Mouse (Mus musculus) erythroblast, embryonic 14.5 days (primary cell): ENCODE data around the gene Alg12. TPM values are rescaled to one million over a fixed set of nuclear protein-coding genes. Genes with fewer than 3 reads are reported as not detected.
A peak's percentile ranks its signal among the peaks of the same experiment; 100 is the strongest.

Source experiments
- H3K27me3 ChIP-seq: 2 replicates; pipeline ENCODE4 v1.6.1; 2012; ENCODE audit warnings: inconsistent platforms; ENCODE audit not compliant: control insufficient read depth
- H3K36me3 ChIP-seq: 2 replicates; pipeline ENCODE4 v1.6.1; 2012; ENCODE audit warnings: mild to moderate bottlenecking, inconsistent platforms; ENCODE audit not compliant: control insufficient read depth
- H3K4me1 ChIP-seq: 2 replicates; pipeline ENCODE4 v1.6.1; 2012; ENCODE audit warnings: inconsistent platforms; ENCODE audit not compliant: control insufficient read depth
- H3K4me3 ChIP-seq: replicated peaks from 2 replicates; pipeline ENCODE3; 2012; ENCODE audit warnings: moderate library complexity, mild to moderate bottlenecking, inconsistent platforms
- H3K9me3 ChIP-seq: 2 replicates; pipeline ENCODE4 v1.6.1; 2012; ENCODE audit warnings: low read length, inconsistent platforms, mixed read lengths; ENCODE audit not compliant: control insufficient read depth
- GATA1 ChIP-seq: IDR thresholded peaks from 2 replicates; pipeline ENCODE4 v1.6.1; 2012; ENCODE audit warnings: low read length, inconsistent platforms, mixed read lengths
- TAL1 ChIP-seq: IDR thresholded peaks from 3 replicates; pipeline ENCODE4 v1.6.1; 2012; ENCODE audit warnings: low read length, inconsistent platforms, mixed read lengths
- polyA plus RNA-seq: library from polyadenylated mRNA; stranded (reverse); fragments of >175 nt; gene quantifications from 2 replicates; pipeline ENCODE4 v1.2.3, GENCODE M21; 2012

The Alg12 gene
- polyA plus RNA-seq, 1 experiment = 0.16 TPM

DNA sequence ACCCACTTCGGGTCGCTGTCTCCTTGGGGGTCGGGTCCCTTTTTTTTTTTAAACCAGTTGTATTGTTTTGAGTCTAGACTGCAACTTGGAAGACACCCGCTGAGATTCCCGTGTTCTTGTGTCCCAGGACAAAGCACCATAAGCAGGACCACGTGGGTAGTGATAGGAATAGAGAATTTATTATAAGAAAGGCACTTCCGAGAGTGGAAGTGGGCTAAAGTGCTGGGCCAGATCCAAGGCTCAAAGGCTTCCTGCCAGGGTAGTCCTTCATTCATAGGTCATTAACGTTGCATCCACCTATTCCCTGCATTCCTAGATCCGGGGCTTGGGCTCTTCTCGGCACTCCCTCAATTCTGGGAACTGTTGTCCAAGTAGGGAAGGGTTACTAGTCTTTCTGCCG, 18.9 kb upstream of the Alg12 start:
- Histone ChIP-seq H3K9me3 (no peaks in the 10 kb centered on the region), H3K4me3 (no peak overlapping the region), H3K27me3 (peaks cover 29% of the 10 kb centered on the region), H3K36me3 (no peaks in the 10 kb centered on the region), H3K4me1 (peaks cover 8% of the 10 kb centered on the region)
- TF ChIP-seq TAL1 (no peak), GATA1 (no peak)

- Histone ChIP-seq H3K9me3 (no peaks in the 10 kb centered on the region), H3K4me3 (peak overlapping the region; percentile 45), H3K36me3 (no peaks in the 10 kb centered on the region), H3K4me1 (peaks cover 8% of the 10 kb centered on the region), H3K27me3 (peaks cover 29% of the 10 kb centered on the region)
- TF ChIP-seq TAL1 = no peak
- no peak for TF ChIP-seq GATA1
These were observed 18.2 kb upstream of the Alg12 start for GRCm38 (mm10) chr15:88837199-88837932.

GRCm38 (mm10) chr15:88836571-88836970, 17.5 kb upstream of the Alg12 start:
- H3K27me3 ChIP-seq = peaks cover 27% of the 10 kb centered on the region
- no peak overlapping the region for H3K4me3 ChIP-seq
- no peaks in the 10 kb centered on the region for H3K36me3 ChIP-seq
- H3K4me1 ChIP-seq = peaks cover 8% of the 10 kb centered on the region
- TF ChIP-seq GATA1 = no peak
- TF ChIP-seq TAL1 = no peak
- no peaks in the 10 kb centered on the region for H3K9me3 ChIP-seq

GRCm38 (mm10) chr15:88836031-88836430, 16.9 kb upstream of the Alg12 start:
- H3K4me1 ChIP-seq = peaks cover 8% of the 10 kb centered on the region
- no peaks in the 10 kb centered on the region for H3K36me3 ChIP-seq
- H3K4me3 ChIP-seq = no peak overlapping the region
- H3K9me3 ChIP-seq = no peaks in the 10 kb centered on the region
- H3K27me3 ChIP-seq = peaks cover 27% of the 10 kb centered on the region
- TF ChIP-seq GATA1 (no peak), TAL1 (no peak)

DNA sequence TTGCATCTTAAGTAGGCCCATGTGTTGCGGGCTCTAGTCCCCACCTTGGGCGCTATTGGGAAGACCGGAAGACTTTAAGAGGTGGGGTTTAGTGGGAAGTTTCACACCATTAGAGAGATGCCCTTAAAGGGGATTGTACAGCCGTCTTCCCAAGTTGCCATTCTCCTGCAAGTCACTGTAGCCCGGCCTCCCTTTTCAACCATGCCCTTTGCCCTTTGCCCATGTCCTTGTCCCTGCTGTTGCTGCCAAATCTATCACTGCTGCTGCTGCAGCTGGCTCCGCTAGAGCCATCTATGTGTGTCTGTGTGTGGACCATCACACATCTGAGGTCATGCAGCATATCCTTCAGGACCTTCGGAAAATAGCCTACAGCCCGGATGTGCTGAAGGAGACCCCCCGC, 13.4 kb upstream of the Alg12 start:
- Histone ChIP-seq H3K36me3 (no peaks in the 10 kb centered on the region), H3K4me3 (no peak overlapping the region), H3K9me3 (no peaks in the 10 kb centered on the region), H3K27me3 (peaks cover 11% of the 10 kb centered on the region), H3K4me1 (peaks cover 8% of the 10 kb centered on the region)
- TF ChIP-seq TAL1 (no peak), GATA1 (no peak)

DNA sequence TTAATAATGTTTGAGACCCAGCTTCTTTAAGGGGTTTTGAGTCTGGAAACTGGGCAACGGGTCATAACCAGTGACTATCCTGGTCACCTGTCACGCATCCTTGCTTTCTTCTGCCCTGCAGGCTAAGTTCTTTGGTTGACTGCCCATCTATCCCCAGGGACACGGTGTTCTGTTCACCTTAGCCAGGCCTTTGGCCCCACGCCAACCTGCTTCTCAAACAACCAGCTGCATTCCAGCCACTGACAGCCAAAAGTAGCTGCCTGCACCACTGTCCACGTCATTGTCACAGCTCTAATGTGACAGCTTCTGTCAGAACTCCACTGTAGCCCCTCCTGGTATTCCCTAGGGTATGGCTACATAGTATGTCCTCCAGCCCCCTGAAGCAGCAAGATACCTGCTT, 12.4 kb upstream of the Alg12 start:
- peaks cover 2% of the 10 kb centered on the region for H3K27me3 ChIP-seq
- no peaks in the 10 kb centered on the region for H3K9me3 ChIP-seq
- TF ChIP-seq GATA1 (no peak), TAL1 (no peak)
- H3K4me3 ChIP-seq = no peak overlapping the region
- H3K4me1 ChIP-seq = peaks cover 2% of the 10 kb centered on the region; the same call in 1 of the 2 replicates
- peaks cover 7% of the 10 kb centered on the region for H3K36me3 ChIP-seq

DNA sequence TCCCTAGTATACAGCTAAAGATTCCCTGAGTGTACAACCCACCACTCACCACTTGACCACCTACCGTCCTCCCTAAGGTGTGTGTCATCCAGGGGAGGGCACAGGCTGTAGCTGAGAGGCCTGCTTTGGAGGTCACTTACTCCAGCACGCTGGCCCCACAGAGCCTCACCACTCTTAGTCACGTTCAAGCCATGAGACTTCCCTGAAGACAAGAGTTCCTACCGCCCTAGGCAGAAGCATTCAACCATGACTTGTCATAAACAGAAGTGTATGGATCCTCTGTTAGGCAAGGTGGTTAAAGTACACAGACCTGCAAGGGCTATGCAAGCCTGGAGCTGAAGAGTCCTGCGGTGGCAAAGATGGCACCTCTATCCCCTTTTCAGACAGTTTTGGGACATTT, 11.6 kb upstream of the Alg12 start:
- H3K36me3 ChIP-seq = peaks cover 15% of the 10 kb centered on the region
- H3K27me3 ChIP-seq = no peaks in the 10 kb centered on the region
- TF ChIP-seq GATA1 (no peak), TAL1 (no peak)
- peaks cover 2% of the 10 kb centered on the region; the same call in 1 of the 2 replicates for H3K4me1 ChIP-seq
- no peaks in the 10 kb centered on the region for H3K9me3 ChIP-seq
- no peak overlapping the region for H3K4me3 ChIP-seq

DNA sequence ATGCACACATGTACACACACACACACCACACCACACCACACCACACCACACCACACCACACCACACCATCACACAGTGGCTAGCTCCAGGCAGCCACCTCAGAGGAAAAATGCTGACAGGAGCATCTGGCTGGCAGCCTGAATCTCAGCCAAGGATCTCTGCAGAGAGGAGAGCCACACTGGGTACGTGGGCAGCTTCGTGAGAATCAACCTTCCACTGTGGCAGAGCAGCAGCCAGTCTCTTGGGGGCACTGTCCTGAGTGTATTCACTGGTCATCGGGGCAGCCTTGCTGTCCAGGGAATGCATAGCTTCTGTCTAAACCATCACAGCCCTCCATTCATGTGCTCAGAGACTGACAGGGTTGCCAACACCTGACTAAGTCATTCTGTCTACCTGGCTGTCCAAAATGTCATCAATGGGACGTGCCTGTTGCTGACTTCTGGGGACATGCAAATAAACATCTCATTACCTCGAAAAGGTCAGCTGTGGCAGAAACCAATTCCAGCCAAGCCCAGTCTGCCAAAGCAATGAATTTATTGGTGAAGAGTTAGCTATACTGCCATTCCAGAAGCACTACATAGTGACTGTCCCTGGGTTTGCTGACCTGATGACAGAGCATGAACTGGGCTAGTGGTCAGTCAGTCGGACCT, 10.8 kb upstream of the Alg12 start:
- H3K9me3 ChIP-seq = no peaks in the 10 kb centered on the region
- no peaks in the 10 kb centered on the region for H3K27me3 ChIP-seq
- H3K36me3 ChIP-seq = peaks cover 23% of the 10 kb centered on the region
- TF ChIP-seq TAL1 (no peak), GATA1 (no peak)
- no peak overlapping the region for H3K4me3 ChIP-seq
- H3K4me1 ChIP-seq = peaks cover 2% of the 10 kb centered on the region; the same call in 1 of the 2 replicates
